Mouse (Mus musculus) naive thymus-derived CD4-positive, alpha-beta T cell, adult 2 months (primary cell): ENCODE measurements around the gene Nfatc4.

Experiments used
- DNase-seq: peaks from one replicate; pipeline ENCODE4 v3.0.0-alpha.2; 2011; ENCODE audit warnings: low read depth

Nfatc4 gene

GRCm38 (mm10) chr14:55822435-55822990, 431 bp upstream of the Nfatc4 start:
- peak; percentile 88 for DNase-seq

DNA sequence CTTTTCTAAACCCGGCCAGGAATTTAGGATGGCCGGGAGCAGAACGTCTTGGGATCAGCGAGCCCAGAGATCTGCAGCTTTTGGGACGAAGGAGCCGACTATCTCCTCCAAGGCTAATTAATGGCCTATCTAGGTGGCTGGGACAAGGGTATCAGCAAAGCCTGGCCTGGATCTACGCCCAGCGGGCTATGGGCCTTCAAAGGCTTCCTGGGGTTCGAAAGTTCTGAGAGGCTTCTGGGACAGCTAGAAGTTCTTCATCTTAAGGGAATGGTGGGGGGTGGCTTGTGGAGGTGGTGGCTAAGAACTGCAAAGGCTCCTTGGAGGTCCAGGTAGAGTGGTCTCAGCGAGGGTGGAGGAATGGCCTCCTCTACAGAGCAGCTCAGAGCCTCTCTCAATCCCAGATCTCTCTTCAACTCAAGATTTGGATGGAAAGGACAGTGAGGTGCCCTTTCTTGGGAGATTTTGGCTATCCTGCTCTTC, 1.1 kb downstream of the Nfatc4 start:
- peak; percentile 18 for DNase-seq

- no peak for DNase-seq
These were observed 1.7 kb downstream of the Nfatc4 start for GRCm38 (mm10) chr14:55824481-55825215.

- DNase-seq: peak; percentile 31
These were observed 2.5 kb downstream of the Nfatc4 start for GRCm38 (mm10) chr14:55825216-55826051.

DNA sequence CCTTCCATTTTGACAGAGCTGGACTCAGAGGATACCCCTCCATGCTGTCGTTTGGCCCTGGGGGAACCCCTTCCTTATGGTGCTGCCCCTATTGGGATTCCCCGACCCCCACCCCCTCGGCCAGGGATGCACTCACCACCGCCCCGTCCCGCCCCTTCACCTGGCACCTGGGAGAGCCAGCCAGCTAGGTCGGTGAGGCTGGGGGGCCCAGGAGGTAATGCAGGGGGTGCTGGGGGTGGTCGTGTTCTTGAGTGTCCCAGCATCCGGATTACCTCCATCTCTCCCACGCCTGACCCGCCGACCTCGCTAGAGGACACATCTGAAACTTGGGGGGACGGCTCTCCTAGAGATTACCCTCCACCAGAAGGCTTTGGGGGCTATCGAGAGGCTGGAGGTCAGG, 3.2 kb downstream of the Nfatc4 start:
- DNase-seq: no peak

DNA sequence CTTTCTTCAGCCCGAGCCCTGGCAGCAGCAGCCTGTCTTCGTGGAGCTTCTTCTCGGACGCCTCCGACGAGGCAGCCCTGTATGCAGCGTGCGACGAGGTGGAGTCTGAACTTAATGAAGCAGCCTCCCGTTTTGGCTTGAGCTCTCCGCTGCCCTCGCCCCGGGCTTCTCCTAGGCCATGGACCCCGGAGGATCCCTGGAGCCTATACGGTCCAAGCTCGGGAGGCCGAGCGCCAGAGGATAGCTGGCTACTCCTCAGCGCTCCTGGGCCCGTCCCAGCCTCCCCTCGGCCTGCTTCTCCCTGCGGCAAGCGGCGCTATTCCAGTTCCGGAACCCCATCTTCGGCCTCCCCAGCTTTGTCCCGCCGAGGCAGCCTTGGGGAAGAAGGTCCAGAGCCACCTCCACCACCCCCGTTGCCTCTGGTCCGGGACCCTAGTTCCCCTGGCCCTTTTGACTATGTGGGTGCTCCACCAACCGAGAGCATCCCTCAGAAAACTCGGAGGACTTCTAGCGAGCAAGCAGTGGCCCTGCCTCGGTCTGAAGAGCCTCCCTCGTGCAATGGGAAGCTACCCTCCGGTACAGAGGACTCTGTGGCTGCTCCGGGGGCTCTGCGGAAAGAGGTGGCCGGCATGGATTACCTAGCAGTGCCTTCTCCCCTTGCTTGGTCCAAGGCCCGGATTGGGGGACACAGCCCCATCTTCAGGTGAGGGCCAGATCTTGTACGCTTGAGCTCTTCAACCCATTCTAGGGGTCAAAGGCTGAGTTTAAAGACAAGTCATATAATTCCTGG, 3.8 kb downstream of the Nfatc4 start:
- DNase-seq: no peak

GRCm38 (mm10) chr14:55828716-55829263, 5.8 kb downstream of the Nfatc4 start:
- no peak for DNase-seq

DNA sequence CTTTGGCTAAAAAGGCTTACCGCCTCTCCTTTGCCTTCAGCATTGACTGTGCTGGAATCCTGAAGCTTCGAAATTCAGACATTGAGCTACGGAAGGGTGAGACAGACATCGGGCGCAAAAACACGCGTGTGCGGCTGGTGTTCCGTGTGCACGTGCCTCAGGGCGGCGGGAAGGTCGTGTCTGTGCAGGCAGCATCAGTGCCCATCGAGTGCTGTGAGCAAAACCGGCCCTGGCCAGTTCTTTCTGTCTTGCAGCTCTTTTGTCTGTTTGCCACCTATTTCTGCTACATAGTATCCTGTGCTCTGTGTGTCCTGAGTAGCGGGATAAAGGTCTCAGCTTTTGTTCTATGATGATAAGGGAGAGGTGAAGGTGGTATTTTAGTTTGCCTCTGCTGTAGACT, 6.9 kb downstream of the Nfatc4 start:
- DNase-seq: no peak

DNA sequence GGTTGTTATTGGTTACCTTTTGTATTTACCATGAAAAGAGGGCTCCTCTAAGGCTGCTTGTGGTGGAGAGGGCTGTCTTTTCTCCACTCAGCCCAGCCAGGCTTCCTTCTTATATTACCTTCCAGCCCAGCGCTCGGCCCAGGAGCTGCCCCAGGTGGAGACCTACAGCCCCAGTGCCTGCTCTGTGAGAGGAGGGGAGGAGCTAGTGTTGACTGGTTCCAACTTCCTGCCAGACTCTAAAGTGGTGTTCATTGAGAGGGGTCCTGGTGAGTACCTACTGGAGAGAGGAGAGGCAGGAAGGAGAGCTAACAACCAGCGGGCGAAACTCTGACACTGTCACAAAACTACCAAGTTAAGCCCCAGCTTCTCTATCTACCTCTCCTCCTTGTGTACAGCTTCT, 7.4 kb downstream of the Nfatc4 start:
- DNase-seq: no peak

DNA sequence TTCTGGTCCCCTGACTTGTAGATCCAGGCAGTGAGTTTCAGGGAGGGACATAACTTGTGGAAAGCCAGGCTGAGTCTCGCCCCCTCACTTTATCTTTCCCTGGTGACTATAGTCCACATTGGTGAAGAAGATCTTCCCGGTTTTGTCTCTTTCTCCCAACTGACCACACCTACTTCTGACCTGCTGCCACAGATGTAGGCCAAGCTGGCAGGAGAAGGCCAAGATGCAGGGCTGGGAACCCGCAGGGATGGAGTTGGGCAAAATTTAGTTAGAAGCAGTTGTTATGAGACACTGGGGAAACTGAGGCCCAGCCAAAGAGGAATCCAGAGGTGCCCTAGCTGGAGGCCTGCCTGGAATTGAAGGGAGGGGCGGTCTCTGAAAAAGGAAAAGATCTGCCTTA, 10.2 kb downstream of the Nfatc4 start:
- DNase-seq: no peak

- DNase-seq: no peak
These were observed 12.0 kb downstream of the Nfatc4 start for GRCm38 (mm10) chr14:55834808-55835533.

GRCm38 (mm10) chr14:55838312-55838711, 15.4 kb downstream of the Nfatc4 start:
- no peak for DNase-seq

DNA sequence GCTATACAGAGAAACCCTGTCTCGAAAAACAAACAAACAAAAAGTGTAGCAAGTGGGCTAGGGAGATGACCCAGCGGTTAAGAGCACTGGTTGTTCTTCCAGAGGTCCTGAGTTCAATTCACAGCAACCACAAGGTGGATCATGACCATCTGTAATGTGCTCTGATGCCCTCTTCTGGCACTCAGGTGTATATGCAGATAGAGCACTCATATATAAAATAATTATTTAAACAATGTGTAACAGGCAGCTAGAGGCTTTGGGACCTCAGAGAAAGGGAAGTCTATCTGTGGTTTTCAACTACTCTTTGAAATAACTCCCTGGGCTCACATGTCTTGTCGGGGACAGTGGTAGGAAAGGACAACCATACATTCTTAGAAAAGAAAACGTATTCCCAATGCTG, 15.8 kb downstream of the Nfatc4 start:
- no peak for DNase-seq

GRCm38 (mm10) chr14:55840853-55841366, 18.0 kb downstream of the Nfatc4 start:
- no peak for DNase-seq

- no peak for DNase-seq
These were observed 19.9 kb downstream of the Nfatc4 start for GRCm38 (mm10) chr14:55842794-55843193.

DNA sequence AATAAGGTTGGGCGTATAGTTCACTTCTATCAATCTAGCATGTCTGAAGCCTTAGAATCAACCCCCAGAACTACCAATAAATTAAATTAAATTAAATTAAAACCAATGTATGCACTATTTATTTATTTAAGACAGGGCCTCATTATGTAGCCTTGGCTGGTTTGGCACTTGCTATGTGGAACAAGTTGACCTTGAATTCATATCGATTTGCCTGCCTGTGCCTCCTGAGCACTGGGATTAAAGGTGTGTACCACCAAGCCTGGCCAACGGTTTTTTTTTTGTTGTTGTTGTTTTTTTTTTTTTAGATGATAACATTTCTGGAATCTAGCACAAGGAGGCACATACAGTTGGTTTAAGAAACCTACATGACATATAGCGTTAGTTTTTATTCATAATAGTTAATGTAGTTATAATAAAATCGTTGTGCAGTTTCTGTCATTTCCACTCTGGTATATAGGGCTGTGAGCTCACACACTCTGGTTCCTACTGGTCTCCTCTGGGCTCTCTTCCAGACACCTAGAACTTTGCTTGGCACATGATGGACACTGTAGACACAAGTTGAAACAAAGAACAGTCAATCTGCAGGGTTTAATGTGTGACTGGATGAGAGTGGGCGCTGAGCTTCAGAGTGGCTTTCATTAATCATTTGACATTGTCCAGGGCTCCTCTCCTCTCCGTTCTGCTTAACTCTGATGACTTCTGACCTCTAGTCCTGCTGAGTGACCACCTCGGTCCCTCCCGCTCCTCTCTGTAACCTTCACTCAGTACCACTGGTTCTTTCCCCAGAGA, 22.8 kb downstream of the Nfatc4 start:
- no peak for DNase-seq

- no peak for DNase-seq
These were observed 27.9 kb downstream of the Nfatc4 start for GRCm38 (mm10) chr14:55850885-55851284.

DNA sequence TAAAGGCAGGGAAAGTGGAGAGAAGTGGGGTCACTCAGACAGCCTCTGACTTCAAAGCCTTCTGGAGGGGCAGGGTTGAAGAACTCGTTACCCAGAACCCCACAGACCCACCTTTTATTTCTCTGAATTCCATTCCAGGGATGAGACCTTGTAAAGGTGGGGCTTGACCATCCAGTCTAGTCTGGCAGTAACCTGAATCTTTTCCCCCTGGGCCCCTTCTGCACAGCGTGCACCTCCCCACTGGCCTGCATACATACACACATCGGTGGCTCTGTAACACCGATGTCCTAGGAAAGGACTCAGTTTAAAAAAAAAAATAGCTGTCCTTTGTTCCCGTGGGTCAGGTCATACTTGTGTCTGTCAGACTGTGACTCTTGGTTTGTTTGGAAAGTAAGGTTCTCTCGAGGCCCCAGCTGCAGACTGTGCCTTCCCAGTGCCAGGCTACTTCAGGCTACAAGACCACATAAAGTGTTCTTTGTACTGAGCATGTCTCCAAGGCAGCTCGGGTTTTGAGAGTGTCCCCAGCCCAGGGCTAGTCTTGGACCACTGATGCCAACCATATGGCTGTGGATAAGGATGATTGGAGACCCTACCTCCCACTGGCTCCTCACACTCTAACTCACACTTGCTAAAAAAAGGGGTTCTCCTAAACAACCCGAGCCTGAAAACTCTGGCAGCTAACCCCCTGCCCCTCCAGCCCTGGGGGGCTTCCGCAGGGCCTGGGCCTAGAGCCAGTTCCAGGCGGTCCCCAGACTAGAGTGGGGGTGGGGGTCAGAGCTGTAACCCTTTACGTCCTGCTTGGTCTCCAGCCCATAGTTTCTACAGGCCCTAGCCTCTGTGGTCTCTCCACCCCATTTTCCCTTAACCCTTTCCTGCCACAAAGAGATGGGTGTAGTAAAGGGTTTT, 30.0 kb downstream of the Nfatc4 start:
- no peak for DNase-seq
